Mouse (Mus musculus) subcutaneous adipose tissue, adult 2 months (tissue): ENCODE data around the gene Nhsl1. TPM values are rescaled to one million over a fixed set of nuclear protein-coding genes. Genes with fewer than 3 reads are reported as not detected.

Source experiments
- polyA plus RNA-seq: library from polyadenylated mRNA; depleted of rRNA; stranded (reverse); fragments of >200 nt; gene quantifications from 2 replicates; pipeline ENCODE4 v1.2.3, GENCODE M21; 2012; ENCODE audit warnings: low replicate concordance; rRNA removed

The Nhsl1 gene
- polyA plus RNA-seq: 5.5 and 8.5 TPM in 2 replicates

DNA sequence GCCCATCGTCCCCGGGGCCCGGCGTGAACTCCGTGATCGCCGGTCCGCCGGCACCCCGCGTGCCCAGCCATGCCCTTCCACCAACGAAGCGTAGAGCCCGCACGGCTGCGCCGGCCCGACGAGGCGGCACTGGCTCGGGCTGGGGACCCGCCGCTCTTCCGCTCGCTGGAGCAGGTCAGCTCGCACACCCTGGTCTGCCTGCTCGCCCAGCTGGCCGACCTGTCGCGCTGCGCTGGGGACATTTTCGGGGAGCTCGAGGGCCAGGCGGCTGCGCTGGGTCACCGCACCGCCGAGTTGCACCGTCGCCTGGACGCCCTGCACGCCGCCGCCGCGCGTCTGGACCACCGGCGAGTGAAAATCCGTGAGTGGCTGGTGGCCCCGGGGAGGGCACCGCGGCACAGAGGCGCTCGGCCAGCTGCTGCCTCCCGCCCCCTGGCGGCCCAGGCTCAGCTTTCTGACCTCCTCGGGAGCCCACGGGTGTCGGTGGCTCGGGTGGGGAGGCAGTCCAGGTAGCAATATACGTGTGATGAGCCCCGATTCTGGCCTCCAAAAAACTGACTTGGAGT is at the start of gene Nhsl1:
Gene Nhsl1, plus strand, starts transcription at position 70 of the 566 bp plus-strand sequence.

DNA sequence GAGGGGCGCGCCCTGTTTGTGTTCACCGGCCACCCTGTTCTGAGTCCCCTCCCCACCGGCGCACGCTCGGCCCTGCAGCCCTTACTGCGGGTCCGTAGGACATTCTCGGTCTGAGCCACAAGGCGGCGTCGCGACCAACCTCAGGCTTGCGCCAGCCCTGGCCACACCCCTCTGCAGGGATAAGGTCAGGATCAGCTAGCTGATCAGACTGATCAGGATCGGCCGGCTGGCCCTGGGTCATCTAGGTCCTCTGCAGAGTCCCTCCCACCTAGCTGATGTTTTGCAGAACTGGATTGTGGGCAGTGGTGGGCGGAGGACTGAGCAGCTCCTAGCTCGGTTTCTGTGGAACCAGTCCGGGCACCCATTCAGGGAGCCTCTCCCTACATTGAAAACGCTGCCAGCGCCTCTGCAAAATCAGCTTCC is 227.0 kb downstream of the Nhsl1 start, which contains the start of gene Hebp2:
Gene Hebp2, minus strand, starts transcription at position 264 of the 423 bp plus-strand sequence.

Other genes with a start within 250 kb of the Nhsl1 start
- 0.20 TPM in 1 of 2 replicates, not detected in the other for gene Ect2l, start 108.1 kb upstream of the Nhsl1 start, polyA plus RNA-seq
- 15.6 and 17.7 TPM in 2 replicates for gene Ccdc28a, start 84.0 kb upstream of the Nhsl1 start, polyA plus RNA-seq
- 2.7 and 9.5 TPM in 2 replicates for gene Hebp2, start 227.1 kb downstream of the Nhsl1 start, polyA plus RNA-seq